Mouse (Mus musculus): ENCODE data around the gene Rcan1. TPM values are rescaled to one million over a fixed set of nuclear protein-coding genes. Genes with fewer than 3 reads are reported as not detected.

The Rcan1 gene
- polyA plus RNA-seq, 1 experiment from 2014 or later, result 36.7 TPM

DNA sequence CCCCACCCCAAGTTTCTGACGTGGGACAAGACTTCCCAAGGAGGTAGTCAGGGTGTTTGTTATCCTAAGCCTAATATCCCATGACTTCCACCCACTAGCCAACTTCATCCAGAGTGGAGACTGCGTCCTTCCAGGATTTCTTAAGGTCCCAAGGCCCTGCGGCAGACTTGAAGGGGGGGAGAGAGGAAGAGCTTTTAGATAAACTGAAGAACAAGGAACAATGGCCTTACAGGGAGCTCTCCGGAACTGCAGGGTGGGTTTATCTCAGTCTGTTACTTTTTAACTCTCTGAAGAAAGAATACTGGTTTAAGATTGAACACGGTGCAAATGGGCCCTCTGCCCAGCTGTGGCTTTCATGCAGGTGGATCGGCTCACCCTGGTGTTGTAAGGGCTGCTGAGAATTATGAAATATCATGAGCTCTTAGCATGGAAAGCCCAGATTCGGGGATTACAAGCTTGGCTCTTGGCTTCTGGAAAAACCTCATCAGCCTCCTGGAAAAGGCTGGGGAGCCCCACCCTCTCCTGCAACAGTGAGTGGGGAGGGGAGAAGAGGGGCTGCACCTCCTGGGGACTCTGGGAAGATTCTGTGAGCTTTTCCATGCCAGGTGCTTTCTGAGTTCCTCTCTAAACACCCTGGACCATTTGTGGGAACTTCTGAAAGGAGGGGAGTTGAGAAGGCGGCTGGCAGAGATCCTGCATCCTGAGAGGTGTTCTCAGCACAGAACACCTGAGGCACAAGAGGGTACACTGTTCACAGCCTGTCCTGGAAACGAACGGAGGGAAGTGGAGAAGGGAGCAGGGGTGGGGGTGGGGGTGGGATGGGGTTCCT, 72.7 kb downstream of the Rcan1 start:
- Histone ChIP-seq H3K4me1 (peaks cover 62% of the 10 kb centered on the region), H3K9ac (no peak overlapping the region), H3K27ac (no peak overlapping the region), H3K4me3 (no peak overlapping the region), H3K36me3 (peaks cover 17% of the 10 kb centered on the region), H3K4me2 (replicated peaks) (no peak overlapping the region; the same call in 1 of the 2 replicates), H3K27me3 (peaks cover 8% of the 10 kb centered on the region; the same call in 1 of the 2 replicates), H3K9me3 (no peaks in the 10 kb centered on the region)
- ATAC-seq (ENCODE audit: insufficient number of reproducible peaks, insufficient read depth, low FRiP score, low TSS enrichment), result no peak
- WGBS, result 52% methylated on average over 10 of the region's 10 CpGs

DNA sequence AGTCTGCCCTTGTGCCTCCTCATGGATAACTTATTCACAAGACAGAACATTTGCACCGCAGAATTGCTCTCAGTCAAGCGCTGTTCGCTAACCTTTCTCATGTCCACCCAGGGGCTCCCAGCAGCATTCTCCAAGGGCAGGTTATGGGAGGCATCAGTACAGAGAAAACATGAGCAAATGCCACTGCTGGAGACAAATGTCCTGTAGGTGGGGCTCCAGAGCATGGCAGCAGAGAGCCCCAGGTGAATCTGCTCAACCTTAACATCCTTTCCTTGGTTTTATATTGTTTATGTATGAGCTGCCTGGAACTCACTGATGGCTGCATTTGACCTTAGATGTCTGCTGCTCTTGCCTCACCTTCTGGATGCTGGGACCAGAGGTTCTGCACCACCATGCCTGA, 76.9 kb downstream of the Rcan1 start:
- no peak for ATAC-seq (ENCODE audit: insufficient number of reproducible peaks, insufficient read depth, low FRiP score, low TSS enrichment)
- H3K36me3 ChIP-seq, result peaks cover 26% of the 10 kb centered on the region
- no peak overlapping the region for H3K27ac ChIP-seq
- WGBS, result 100% methylated on average over 3 of the region's 3 CpGs
- no peak overlapping the region for H3K9ac ChIP-seq
- no peak overlapping the region for H3K4me2 ChIP-seq (replicated peaks)
- H3K9me3 ChIP-seq, result no peaks in the 10 kb centered on the region
- H3K4me3 ChIP-seq, result no peak overlapping the region
- peaks cover 21% of the 10 kb centered on the region for H3K4me1 ChIP-seq
- peaks cover 8% of the 10 kb centered on the region; the same call in 1 of the 2 replicates for H3K27me3 ChIP-seq

DNA sequence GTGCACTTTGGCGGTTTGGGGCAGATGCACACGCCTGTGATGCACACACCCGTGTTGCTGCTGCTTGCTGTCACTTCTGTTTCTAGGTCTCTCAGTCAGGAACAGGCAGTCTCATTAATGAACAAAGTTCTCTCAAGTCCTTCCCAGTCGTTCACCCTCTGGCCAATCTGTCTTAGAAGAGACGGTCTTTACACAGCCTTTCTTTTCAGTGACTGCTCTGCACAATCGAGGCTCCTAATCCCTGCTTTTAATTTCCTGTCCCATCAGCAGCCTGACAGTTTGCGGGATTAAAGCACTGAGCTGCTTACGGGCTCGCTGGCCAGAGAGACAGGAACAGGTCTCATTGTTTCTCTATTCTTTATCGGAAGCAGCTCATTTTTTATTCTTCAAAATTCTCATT, 83.0 kb downstream of the Rcan1 start:
- Histone ChIP-seq H3K4me1 (no peaks in the 10 kb centered on the region), H3K4me2 (replicated peaks) (no peak overlapping the region)
- 48% methylated on average over 10 of the region's 10 CpGs for WGBS

GRCm38 (mm10) chr16:92385062-92385461, 85.6 kb downstream of the Rcan1 start:
- Histone ChIP-seq H3K27me3 (no peaks in the 10 kb centered on the region), H3K9ac (no peak overlapping the region), H3K9me3 (no peaks in the 10 kb centered on the region), H3K4me2 (replicated peaks) (no peak overlapping the region), H3K36me3 (no peaks in the 10 kb centered on the region), H3K4me3 (no peak overlapping the region), H3K4me1 (no peaks in the 10 kb centered on the region), H3K27ac (no peak overlapping the region)
- 6% methylated on average over 2 of the region's 2 CpGs for WGBS
- ATAC-seq (ENCODE audit: insufficient number of reproducible peaks, insufficient read depth, low FRiP score, low TSS enrichment), result no peak

More for the DNA sequence above, 83.0 kb downstream of the Rcan1 start:
- Histone ChIP-seq H3K27ac (no peak overlapping the region), H3K9ac (no peak overlapping the region), H3K4me3 (no peak overlapping the region), H3K9me3 (no peaks in the 10 kb centered on the region), H3K27me3 (no peaks in the 10 kb centered on the region), H3K36me3 (peaks cover 6% of the 10 kb centered on the region)
- ATAC-seq (ENCODE audit: insufficient number of reproducible peaks, insufficient read depth, low FRiP score, low TSS enrichment), result no peak

GRCm38 (mm10) chr16:92383412-92383811, 87.3 kb downstream of the Rcan1 start:
- H3K9ac ChIP-seq, result no peak overlapping the region
- ATAC-seq (ENCODE audit: insufficient number of reproducible peaks, insufficient read depth, low FRiP score, low TSS enrichment), result no peak
- H3K4me3 ChIP-seq, result no peak overlapping the region
- no peaks in the 10 kb centered on the region for H3K27me3 ChIP-seq
- H3K4me2 ChIP-seq (replicated peaks), result no peak overlapping the region
- no peaks in the 10 kb centered on the region for H3K36me3 ChIP-seq
- no peaks in the 10 kb centered on the region for H3K9me3 ChIP-seq
- H3K4me1 ChIP-seq, result no peaks in the 10 kb centered on the region
- H3K27ac ChIP-seq, result no peak overlapping the region

GRCm38 (mm10) chr16:92382508-92382907, 88.2 kb downstream of the Rcan1 start:
- no peaks in the 10 kb centered on the region for H3K4me1 ChIP-seq
- no peak overlapping the region for H3K27ac ChIP-seq
- no peak overlapping the region for H3K9ac ChIP-seq
- 62% methylated on average over 6 of the region's 6 CpGs for WGBS
- no peaks in the 10 kb centered on the region for H3K9me3 ChIP-seq
- no peaks in the 10 kb centered on the region for H3K27me3 ChIP-seq
- H3K4me3 ChIP-seq, result no peak overlapping the region
- no peak for ATAC-seq (ENCODE audit: insufficient number of reproducible peaks, insufficient read depth, low FRiP score, low TSS enrichment)
- H3K36me3 ChIP-seq, result no peaks in the 10 kb centered on the region
- no peak overlapping the region for H3K4me2 ChIP-seq (replicated peaks)

DNA sequence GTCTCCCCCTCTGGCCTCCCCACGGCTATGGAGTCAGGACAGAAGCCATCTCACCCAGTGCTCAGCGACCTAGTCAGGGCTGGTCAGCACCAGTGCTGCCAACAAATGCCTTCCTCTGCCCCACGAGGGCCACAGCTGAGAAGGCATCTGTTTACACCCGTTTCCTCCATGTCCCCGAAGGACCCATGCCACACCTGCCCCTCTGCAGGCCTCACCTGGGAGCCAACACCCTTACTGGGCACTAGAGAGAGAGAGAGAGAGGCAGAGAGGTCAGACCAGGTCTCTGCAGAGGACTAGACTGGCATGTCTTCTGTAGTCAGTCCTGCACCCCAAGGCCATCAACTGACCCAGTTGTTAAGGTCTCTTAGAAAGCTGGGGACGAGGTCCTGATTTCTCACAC, 89.6 kb downstream of the Rcan1 start:
- Histone ChIP-seq H3K4me1 (no peaks in the 10 kb centered on the region), H3K27ac (no peak overlapping the region), H3K4me2 (replicated peaks) (no peak overlapping the region), H3K9me3 (no peaks in the 10 kb centered on the region), H3K27me3 (no peaks in the 10 kb centered on the region), H3K4me3 (no peak overlapping the region), H3K9ac (no peak overlapping the region), H3K36me3 (no peaks in the 10 kb centered on the region)
- ATAC-seq (ENCODE audit: insufficient number of reproducible peaks, insufficient read depth, low FRiP score, low TSS enrichment), result no peak
- WGBS, result 80% methylated on average over 6 of the region's 6 CpGs

GRCm38 (mm10) chr16:92376976-92377375, 93.7 kb downstream of the Rcan1 start:
- 0 out of 2 replicates have a peak, but pooled peaks cover 2% of the 10 kb centered on the region for H3K27me3 ChIP-seq
- H3K9ac ChIP-seq, result no peak overlapping the region
- H3K4me3 ChIP-seq, result no peak overlapping the region
- 90% methylated on average over 6 of the region's 6 CpGs for WGBS
- H3K4me1 ChIP-seq, result peaks cover 8% of the 10 kb centered on the region; the same call in 1 of the 2 replicates
- no peak overlapping the region for H3K27ac ChIP-seq
- ATAC-seq (ENCODE audit: insufficient number of reproducible peaks, insufficient read depth, low FRiP score, low TSS enrichment), result no peak
- no peak overlapping the region for H3K4me2 ChIP-seq (replicated peaks)
- H3K36me3 ChIP-seq, result no peaks in the 10 kb centered on the region
- no peaks in the 10 kb centered on the region for H3K9me3 ChIP-seq

- Histone ChIP-seq H3K9me3 (no peaks in the 10 kb centered on the region), H3K4me1 (peaks cover 18% of the 10 kb centered on the region; the same call in 1 of the 2 replicates), H3K36me3 (no peaks in the 10 kb centered on the region), H3K27me3 (0 out of 2 replicates have a peak, but pooled peaks cover 2% of the 10 kb centered on the region), H3K4me2 (replicated peaks) (no peak overlapping the region), H3K4me3 (no peak overlapping the region), H3K9ac (no peak overlapping the region), H3K27ac (no peak overlapping the region)
- no peak for ATAC-seq (ENCODE audit: insufficient number of reproducible peaks, insufficient read depth, low FRiP score, low TSS enrichment)
- 44% methylated on average over 5 of the region's 5 CpGs for WGBS
Observed at GRCm38 (mm10) chr16:92371623-92372022, 99.0 kb downstream of the Rcan1 start.

- 44% methylated on average over 2 of the region's 2 CpGs for WGBS
- Histone ChIP-seq H3K27ac (no peak overlapping the region), H3K4me3 (no peak overlapping the region), H3K9me3 (no peaks in the 10 kb centered on the region), H3K4me2 (replicated peaks) (no peak overlapping the region), H3K4me1 (peaks cover 22% of the 10 kb centered on the region; the same call in 1 of the 2 replicates), H3K27me3 (0 out of 2 replicates have a peak, but pooled peaks cover 2% of the 10 kb centered on the region), H3K9ac (no peak overlapping the region), H3K36me3 (no peaks in the 10 kb centered on the region)
- no peak for ATAC-seq (ENCODE audit: insufficient number of reproducible peaks, insufficient read depth, low FRiP score, low TSS enrichment)
Observed at GRCm38 (mm10) chr16:92369260-92369659, 101.4 kb downstream of the Rcan1 start.

GRCm38 (mm10) chr16:92365477-92365876, 105.2 kb downstream of the Rcan1 start:
- no peak for ATAC-seq (ENCODE audit: insufficient number of reproducible peaks, insufficient read depth, low FRiP score, low TSS enrichment)
- H3K4me1 ChIP-seq, result 0 out of 2 replicates have a peak, but pooled peaks cover 5% of the 10 kb centered on the region
- 59% methylated on average over 7 of the region's 7 CpGs for WGBS
- no peak overlapping the region for H3K9ac ChIP-seq
- no peaks in the 10 kb centered on the region for H3K9me3 ChIP-seq
- H3K4me3 ChIP-seq, result no peak overlapping the region
- no peak overlapping the region for H3K27ac ChIP-seq
- no peaks in the 10 kb centered on the region for H3K36me3 ChIP-seq
- no peak overlapping the region for H3K4me2 ChIP-seq (replicated peaks)
- H3K27me3 ChIP-seq, result no peaks in the 10 kb centered on the region

- H3K4me1 ChIP-seq, result peaks cover 17% of the 10 kb centered on the region
- 80% methylated on average over 7 of the region's 7 CpGs for WGBS
Observed at GRCm38 (mm10) chr16:92360711-92361110, 110.0 kb downstream of the Rcan1 start.

More at GRCm38 (mm10) chr16:92360711-92361110, 110.0 kb downstream of the Rcan1 start:
- H3K4me3 ChIP-seq, result no peak overlapping the region
- H3K4me2 ChIP-seq (replicated peaks), result no peak overlapping the region
- no peak for ATAC-seq (ENCODE audit: insufficient number of reproducible peaks, insufficient read depth, low FRiP score, low TSS enrichment)
- H3K36me3 ChIP-seq, result no peaks in the 10 kb centered on the region
- no peak overlapping the region for H3K27ac ChIP-seq
- no peak overlapping the region for H3K9ac ChIP-seq
- no peaks in the 10 kb centered on the region for H3K9me3 ChIP-seq
- peaks cover 11% of the 10 kb centered on the region for H3K27me3 ChIP-seq
